Mouse (Mus musculus): ENCODE data around the gene Gm14698.
"Not testable (repeated sequence)": the region's sequence is repeated elsewhere in the genome, so short reads cannot be mapped to it uniquely, and the experiment has no call there.

Gm14698 gene

DNA sequence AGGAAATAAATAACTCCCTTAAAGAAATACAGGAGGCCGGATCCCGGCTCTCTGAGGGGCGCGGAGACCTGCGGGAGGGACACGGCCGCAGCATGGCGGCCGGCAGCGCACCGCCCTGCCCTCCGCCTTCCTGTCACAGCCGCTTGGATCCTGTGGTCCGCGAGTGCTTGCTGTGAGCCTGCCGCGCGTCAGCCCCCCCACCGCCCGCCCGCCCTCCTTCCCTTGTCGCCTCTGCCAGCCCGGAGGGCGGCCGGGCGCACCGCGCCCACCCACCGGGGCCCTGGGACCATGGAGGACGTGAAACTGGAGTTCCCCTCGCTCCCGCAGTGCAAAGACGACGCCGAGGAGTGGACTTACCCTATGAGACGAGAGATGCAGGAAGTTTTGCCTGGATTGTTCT is at the start of gene Gm14698:
Gene Gm14698 (plus strand): TSS at position 35 of the 400 bp plus-strand sequence.
- not testable (repeated sequence) for DNase-seq (ENCODE audit: low spot score)

DNA sequence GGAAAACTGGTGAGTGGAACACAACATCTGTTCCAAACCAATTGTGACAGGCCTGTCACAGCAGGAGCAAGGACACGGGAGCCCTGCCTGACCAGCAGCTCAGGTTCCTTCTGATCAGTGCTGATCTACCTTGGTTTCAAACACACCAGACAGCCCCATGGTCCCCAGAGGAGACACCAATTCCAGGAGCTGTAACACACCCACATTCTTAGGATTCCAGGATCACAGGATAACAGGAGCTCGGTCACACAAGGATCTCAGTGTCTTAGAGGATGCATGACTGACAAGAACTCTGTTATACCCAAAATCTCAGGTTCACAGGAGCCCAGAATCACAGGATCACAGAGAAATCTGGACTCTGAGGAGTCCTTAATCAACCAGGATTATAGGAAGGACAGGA is 444 bp upstream of the Gm14698 start:
- not testable (repeated sequence) for DNase-seq (ENCODE audit: low spot score)

DNA sequence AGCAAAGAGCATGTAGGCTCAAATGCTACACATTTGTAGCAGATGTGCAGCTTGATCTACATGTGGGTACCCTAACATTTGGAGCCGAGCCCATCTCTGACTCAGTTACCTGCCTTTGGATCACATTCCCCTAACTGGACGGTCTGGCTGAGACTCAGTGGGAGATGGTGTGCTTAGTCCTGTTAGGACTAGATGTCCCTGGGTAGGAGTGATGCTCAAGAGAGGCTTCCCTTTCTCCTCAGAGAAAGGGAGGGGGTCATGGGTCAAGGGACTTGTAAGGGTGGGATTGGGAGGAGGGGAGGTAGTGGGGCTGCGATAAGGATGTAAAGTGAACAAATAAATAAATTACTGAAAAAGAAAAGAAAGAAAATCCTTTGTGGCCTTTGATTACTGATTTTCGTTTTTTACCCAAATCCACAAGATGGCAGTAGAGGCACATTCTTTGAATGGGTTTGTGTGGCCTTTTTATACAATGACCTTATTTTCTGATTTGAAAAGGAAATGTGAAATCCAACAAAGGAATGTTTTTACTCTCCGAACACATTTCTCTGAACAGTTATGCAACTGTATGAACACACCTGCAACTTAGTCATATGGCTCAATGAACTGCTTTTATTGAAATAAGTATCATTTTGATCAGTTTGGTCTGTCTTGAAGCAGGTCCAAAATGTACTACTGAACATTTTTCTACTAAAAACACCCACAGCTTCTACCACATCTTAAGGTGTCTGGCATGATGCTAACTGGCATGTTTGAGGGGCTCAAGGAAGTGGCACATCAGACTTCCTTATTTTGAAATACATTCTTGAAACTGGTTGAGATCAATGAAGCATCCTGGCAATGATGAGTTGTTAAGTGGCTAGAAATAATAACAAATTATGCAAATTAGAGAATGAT is 18.9 kb downstream of the Gm14698 start:
- no peak for DNase-seq (ENCODE audit: low spot score)

DNA sequence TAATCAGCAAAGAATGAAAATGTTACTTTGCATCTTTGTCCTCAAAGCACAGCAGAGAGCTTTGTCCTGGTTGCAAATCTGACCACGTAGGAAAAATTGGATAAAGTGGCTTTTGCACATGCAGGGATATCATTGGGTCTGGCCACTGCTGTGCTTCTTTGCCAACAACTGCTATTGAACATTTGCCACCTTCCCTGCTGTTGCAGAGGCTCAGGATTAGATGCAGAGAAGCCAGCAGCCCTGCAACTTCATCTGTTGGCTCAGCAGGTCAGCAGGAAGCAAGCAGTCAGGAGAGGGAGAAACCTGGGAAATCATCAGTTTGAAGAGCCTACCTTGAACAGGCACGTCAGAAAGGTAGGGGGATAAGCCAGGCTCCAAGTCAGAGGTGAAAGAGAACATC is 44.3 kb downstream of the Gm14698 start:
- no peak for DNase-seq (ENCODE audit: low spot score)
